Mouse (Mus musculus): Measurements from ENCODE around the gene Fst. TPM values are rescaled to one million over a fixed set of nuclear protein-coding genes. Genes with fewer than 3 reads are reported as not detected.

Fst gene
- total RNA-seq, 1 experiment, result 16.6 TPM

- no peak for TF ChIP-seq ZC3H11A (IDR thresholded peaks at IDR 0.05; ENCODE audit: borderline replicate concordance, low read depth, low read length)
- TF ChIP-seq CHD2 (IDR thresholded peaks at IDR 0.05; ENCODE audit: low read depth, low read length), result no peak
- TF ChIP-seq MAFK (IDR thresholded peaks at IDR 0.05; ENCODE audit: insufficient read depth, low read depth, low read length), result no peak
- TF ChIP-seq HCFC1 (IDR thresholded peaks at IDR 0.05; ENCODE audit: borderline replicate concordance, insufficient read depth, low read length), result no peak
- no peak for TF ChIP-seq ZNF384 (IDR thresholded peaks at IDR 0.05; ENCODE audit: low read depth, low read length)
- H3K4me3 ChIP-seq (ENCODE audit: insufficient read depth in 1 of 2, low read depth in 1 of 2, low read length in 2 of 2, poor library complexity in 1 of 2, severe bottlenecking in 1 of 2), result no peak overlapping the region
- in situ Hi-C loops (cut with MboI; ENCODE audit: low sequenced_read_pairs in 2 of 2, unreplicated experiment in 2 of 2), result no loop called here
Measured at GRCm38 (mm10) chr13:114469945-114470344, 11.2 kb upstream of the Fst start.

GRCm38 (mm10) chr13:114466269-114466919 lies 7.6 kb upstream of the Fst start:
- Histone ChIP-seq H3K36me3 (ENCODE audit: control insufficient read depth, insufficient read depth, low read length, poor library complexity, severe bottlenecking) (no peaks in the 10 kb centered on the region), H3K9ac (ENCODE audit: insufficient read depth, low read depth, low read length, poor library complexity, severe bottlenecking) (no peak overlapping the region), H3K4me1 (ENCODE audit: control insufficient read depth in 2 of 2, insufficient read depth in 2 of 2, low read length in 2 of 2, poor library complexity in 1 of 2) (no peaks in the 10 kb centered on the region), H3K27ac (ENCODE audit: insufficient read depth, low read depth, low read length, poor library complexity, severe bottlenecking) (no peak overlapping the region), H3K9me3 (ENCODE audit: control insufficient read depth, insufficient read depth, low read depth, low read length) (no peaks in the 10 kb centered on the region), H3K4me3 (ENCODE audit: insufficient read depth in 1 of 2, low read depth in 1 of 2, low read length in 2 of 2, poor library complexity in 1 of 2, severe bottlenecking in 1 of 2) (no peak overlapping the region)
- in situ Hi-C loops (cut with MboI; ENCODE audit: low sequenced_read_pairs in 2 of 2, unreplicated experiment in 2 of 2), result no loop called here
- no peak for DNase-seq (ENCODE audit: low read depth, low spot score)
- TF ChIP-seq ZC3H11A (IDR thresholded peaks at IDR 0.05; ENCODE audit: borderline replicate concordance, low read depth, low read length) (no peak), MAFK (IDR thresholded peaks at IDR 0.05; ENCODE audit: insufficient read depth, low read depth, low read length) (no peak), CHD2 (IDR thresholded peaks at IDR 0.05; ENCODE audit: low read depth, low read length) (no peak), HCFC1 (IDR thresholded peaks at IDR 0.05; ENCODE audit: borderline replicate concordance, insufficient read depth, low read length) (no peak), ZNF384 (IDR thresholded peaks at IDR 0.05; ENCODE audit: low read depth, low read length) (no peak)

More at GRCm38 (mm10) chr13:114469945-114470344, 11.2 kb upstream of the Fst start:
- H3K27ac ChIP-seq (ENCODE audit: insufficient read depth, low read depth, low read length, poor library complexity, severe bottlenecking), result no peak overlapping the region
- no peak overlapping the region for H3K9ac ChIP-seq (ENCODE audit: insufficient read depth, low read depth, low read length, poor library complexity, severe bottlenecking)
- no peaks in the 10 kb centered on the region for H3K36me3 ChIP-seq (ENCODE audit: control insufficient read depth, insufficient read depth, low read length, poor library complexity, severe bottlenecking)
- no peak for DNase-seq (ENCODE audit: low read depth, low spot score)
- no peaks in the 10 kb centered on the region for H3K9me3 ChIP-seq (ENCODE audit: control insufficient read depth, insufficient read depth, low read depth, low read length)
- H3K4me1 ChIP-seq (ENCODE audit: control insufficient read depth in 2 of 2, insufficient read depth in 2 of 2, low read length in 2 of 2, poor library complexity in 1 of 2), result no peaks in the 10 kb centered on the region

- H3K9me3 ChIP-seq (ENCODE audit: control insufficient read depth, insufficient read depth, low read depth, low read length), result no peaks in the 10 kb centered on the region
- TF ChIP-seq MAFK (IDR thresholded peaks at IDR 0.05; ENCODE audit: insufficient read depth, low read depth, low read length) (no peak), CHD2 (IDR thresholded peaks at IDR 0.05; ENCODE audit: low read depth, low read length) (no peak), ZNF384 (IDR thresholded peaks at IDR 0.05; ENCODE audit: low read depth, low read length) (no peak), HCFC1 (IDR thresholded peaks at IDR 0.05; ENCODE audit: borderline replicate concordance, insufficient read depth, low read length) (no peak), ZC3H11A (IDR thresholded peaks at IDR 0.05; ENCODE audit: borderline replicate concordance, low read depth, low read length) (no peak)
- H3K36me3 ChIP-seq (ENCODE audit: control insufficient read depth, insufficient read depth, low read length, poor library complexity, severe bottlenecking), result no peaks in the 10 kb centered on the region
- no peak for DNase-seq (ENCODE audit: low read depth, low spot score)
- no peaks in the 10 kb centered on the region for H3K4me1 ChIP-seq (ENCODE audit: control insufficient read depth in 2 of 2, insufficient read depth in 2 of 2, low read length in 2 of 2, poor library complexity in 1 of 2)
- H3K4me3 ChIP-seq (ENCODE audit: insufficient read depth in 1 of 2, low read depth in 1 of 2, low read length in 2 of 2, poor library complexity in 1 of 2, severe bottlenecking in 1 of 2), result no peak overlapping the region
- in situ Hi-C loops (cut with MboI; ENCODE audit: low sequenced_read_pairs in 2 of 2, unreplicated experiment in 2 of 2), result no loop called here
- no peak overlapping the region for H3K9ac ChIP-seq (ENCODE audit: insufficient read depth, low read depth, low read length, poor library complexity, severe bottlenecking)
- no peak overlapping the region for H3K27ac ChIP-seq (ENCODE audit: insufficient read depth, low read depth, low read length, poor library complexity, severe bottlenecking)
Measured at GRCm38 (mm10) chr13:114465387-114465786, 6.6 kb upstream of the Fst start.

GRCm38 (mm10) chr13:114464824-114465223 lies 6.1 kb upstream of the Fst start:
- H3K4me1 ChIP-seq (ENCODE audit: control insufficient read depth in 2 of 2, insufficient read depth in 2 of 2, low read length in 2 of 2, poor library complexity in 1 of 2), result no peaks in the 10 kb centered on the region
- H3K9ac ChIP-seq (ENCODE audit: insufficient read depth, low read depth, low read length, poor library complexity, severe bottlenecking), result no peak overlapping the region
- no peak overlapping the region for H3K27ac ChIP-seq (ENCODE audit: insufficient read depth, low read depth, low read length, poor library complexity, severe bottlenecking)
- no peak for DNase-seq (ENCODE audit: low read depth, low spot score)
- H3K9me3 ChIP-seq (ENCODE audit: control insufficient read depth, insufficient read depth, low read depth, low read length), result no peaks in the 10 kb centered on the region
- H3K36me3 ChIP-seq (ENCODE audit: control insufficient read depth, insufficient read depth, low read length, poor library complexity, severe bottlenecking), result no peaks in the 10 kb centered on the region
- in situ Hi-C loops (cut with MboI; ENCODE audit: low sequenced_read_pairs in 2 of 2, unreplicated experiment in 2 of 2), result no loop called here
- TF ChIP-seq MAFK (IDR thresholded peaks at IDR 0.05; ENCODE audit: insufficient read depth, low read depth, low read length), result no peak
- no peak for TF ChIP-seq CHD2 (IDR thresholded peaks at IDR 0.05; ENCODE audit: low read depth, low read length)
- TF ChIP-seq HCFC1 (IDR thresholded peaks at IDR 0.05; ENCODE audit: borderline replicate concordance, insufficient read depth, low read length), result no peak
- no peak for TF ChIP-seq ZNF384 (IDR thresholded peaks at IDR 0.05; ENCODE audit: low read depth, low read length)
- TF ChIP-seq ZC3H11A (IDR thresholded peaks at IDR 0.05; ENCODE audit: borderline replicate concordance, low read depth, low read length), result no peak
- no peak overlapping the region for H3K4me3 ChIP-seq (ENCODE audit: insufficient read depth in 1 of 2, low read depth in 1 of 2, low read length in 2 of 2, poor library complexity in 1 of 2, severe bottlenecking in 1 of 2)
